Mouse (Mus musculus): ENCODE measurements around the gene Wdr25. TPM values are rescaled to one million over a fixed set of nuclear protein-coding genes. Genes with fewer than 3 reads are reported as not detected.
"Not testable (repeated sequence)": the region's sequence is repeated elsewhere in the genome, so short reads cannot be mapped to it uniquely, and the experiment has no call there.

Gene Wdr25
- 14.9 and 16.9 TPM in 2 replicates for total RNA-seq (2012; rRNA removed)

DNA sequence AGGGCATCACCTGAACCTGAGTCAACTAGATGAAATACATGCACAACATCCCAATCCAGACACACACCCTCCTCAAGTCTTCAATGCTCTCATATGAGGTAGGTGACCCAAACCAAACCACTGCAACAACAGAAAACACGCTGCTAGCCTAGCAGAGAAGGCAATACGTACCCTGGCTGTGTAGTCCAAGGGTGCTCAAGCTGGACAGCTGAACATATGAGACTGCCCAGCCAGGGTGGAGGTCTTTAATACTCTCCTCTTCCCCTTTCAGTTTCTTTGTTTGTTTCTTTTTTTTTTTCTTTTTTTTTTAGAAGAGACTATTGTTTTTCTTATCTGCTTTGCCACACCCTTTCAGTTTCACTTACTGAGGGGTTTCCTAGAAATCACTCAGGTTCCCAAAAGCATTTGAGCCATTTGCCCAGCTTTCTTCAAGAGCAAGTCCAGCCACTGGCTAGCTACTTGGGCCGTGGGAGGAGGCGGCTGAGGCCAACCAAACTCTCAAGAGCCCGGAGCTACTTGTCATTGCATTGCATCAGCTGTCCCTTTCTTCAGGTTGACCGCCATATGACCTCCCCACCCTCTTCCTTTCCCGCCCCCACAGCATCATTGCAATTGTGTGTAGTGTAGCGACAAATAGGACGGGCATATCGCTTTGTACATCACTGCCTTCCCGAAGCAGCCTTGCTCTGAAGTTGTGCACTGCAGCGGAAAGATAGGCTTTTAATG is at the start of gene Wdr25:
Gene Wdr25 (plus strand): TSS at position 643 of the 726 bp plus-strand sequence.
- peak within 1 kb of the TSS; percentile 91 to 93 for H3K4me3 ChIP-seq (ENCODE audit: insufficient read depth in 1 of 2, low read depth in 1 of 2, low read length in 2 of 2, poor library complexity in 1 of 2, severe bottlenecking in 1 of 2)
- H3K27ac ChIP-seq (ENCODE audit: insufficient read depth, low read depth, low read length, poor library complexity, severe bottlenecking) = no peak within 1 kb of the TSS
- peaks cover 8% of the 10 kb centered on the region; the same call in 1 of the 2 replicates for H3K36me3 ChIP-seq (ENCODE audit: control insufficient read depth, insufficient read depth, low read length, poor library complexity, severe bottlenecking)
- peaks cover 0 to 7% of the 10 kb centered on the region in 2 experiments; a peak in 2 of 4 replicates for H3K4me1 ChIP-seq (ENCODE audit: control insufficient read depth in 2 of 2, insufficient read depth in 2 of 2, low read length in 2 of 2, poor library complexity in 1 of 2)
- TF ChIP-seq MAFK (IDR thresholded peaks at IDR 0.05; ENCODE audit: insufficient read depth, low read depth, low read length) = no peak
- TF ChIP-seq ZC3H11A (IDR thresholded peaks at IDR 0.05; ENCODE audit: borderline replicate concordance, low read depth, low read length) = no peak
- no peak for TF ChIP-seq HCFC1 (IDR thresholded peaks at IDR 0.05; ENCODE audit: borderline replicate concordance, insufficient read depth, low read length)
- TF ChIP-seq CHD2 (IDR thresholded peaks at IDR 0.05; ENCODE audit: low read depth, low read length) = no peak
- no peak for TF ChIP-seq ZNF384 (IDR thresholded peaks at IDR 0.05; ENCODE audit: low read depth, low read length)
- no peak for DNase-seq (ENCODE audit: low read depth, low spot score)
- H3K9me3 ChIP-seq (ENCODE audit: control insufficient read depth, insufficient read depth, low read depth, low read length) = no peaks in the 10 kb centered on the region
- in situ Hi-C loops (cut with MboI; ENCODE audit: low sequenced_read_pairs in 2 of 2, unreplicated experiment in 2 of 2) = no loop called here
- peak within 1 kb of the TSS; percentile 91 for H3K9ac ChIP-seq (ENCODE audit: insufficient read depth, low read depth, low read length, poor library complexity, severe bottlenecking)

DNA sequence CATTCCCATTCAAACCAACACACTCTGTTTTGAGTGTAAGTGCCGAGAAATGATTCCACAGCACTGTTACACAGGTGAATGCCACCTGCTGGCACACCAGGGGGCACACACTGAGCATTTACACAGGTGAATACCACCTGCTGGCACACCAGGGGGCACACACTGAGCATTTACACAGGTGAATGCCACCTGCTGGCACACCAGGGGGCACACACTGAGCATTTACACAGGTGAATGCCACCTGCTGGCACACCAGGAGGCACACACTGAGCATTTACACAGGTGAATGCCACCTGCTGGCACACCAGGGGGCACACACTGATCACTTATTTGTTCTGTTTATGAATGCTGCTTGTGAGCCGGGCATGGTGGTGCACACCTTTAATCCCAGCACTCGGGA is 45.4 kb upstream of the Wdr25 start:
- in situ Hi-C loops (cut with MboI; ENCODE audit: low sequenced_read_pairs in 2 of 2, unreplicated experiment in 2 of 2); H3K4me3 ChIP-seq (ENCODE audit: insufficient read depth in 1 of 2, low read depth in 1 of 2, low read length in 2 of 2, poor library complexity in 1 of 2, severe bottlenecking in 1 of 2); H3K9me3 ChIP-seq (ENCODE audit: control insufficient read depth, insufficient read depth, low read depth, low read length); H3K27ac ChIP-seq (ENCODE audit: insufficient read depth, low read depth, low read length, poor library complexity, severe bottlenecking); H3K36me3 ChIP-seq (ENCODE audit: control insufficient read depth, insufficient read depth, low read length, poor library complexity, severe bottlenecking); H3K9ac ChIP-seq (ENCODE audit: insufficient read depth, low read depth, low read length, poor library complexity, severe bottlenecking); H3K4me1 ChIP-seq (ENCODE audit: control insufficient read depth in 2 of 2, insufficient read depth in 2 of 2, low read length in 2 of 2, poor library complexity in 1 of 2); DNase-seq (ENCODE audit: low read depth, low spot score): not testable (repeated sequence)

DNA sequence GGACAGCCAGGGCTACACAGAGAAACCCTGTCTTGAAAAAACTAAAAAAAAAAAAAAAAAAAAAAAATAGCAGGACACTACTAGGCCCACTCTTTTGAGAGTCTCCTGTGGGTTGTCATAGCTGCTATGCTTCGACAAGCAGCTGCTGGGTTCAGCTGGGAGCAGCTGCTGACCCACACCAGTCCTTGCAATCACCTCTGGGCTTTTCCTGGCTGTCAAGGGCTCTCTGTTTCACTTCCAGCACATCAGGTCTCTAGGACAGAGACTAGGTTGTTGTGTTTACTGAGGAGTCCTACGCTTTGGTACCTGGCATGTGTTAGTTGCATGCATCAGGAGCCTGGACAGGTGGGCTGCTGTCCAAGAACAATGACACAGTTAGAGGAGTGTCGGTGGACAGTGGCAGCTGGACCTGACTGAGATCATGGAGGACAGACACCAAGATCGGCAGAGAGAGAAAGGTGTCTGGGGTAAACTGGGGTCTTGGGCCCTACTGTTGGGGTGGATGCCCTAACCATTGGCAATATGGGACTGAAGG is 43.9 kb upstream of the Wdr25 start:
- no peak overlapping the region for H3K27ac ChIP-seq (ENCODE audit: insufficient read depth, low read depth, low read length, poor library complexity, severe bottlenecking)
- in situ Hi-C loops (cut with MboI; ENCODE audit: low sequenced_read_pairs in 2 of 2, unreplicated experiment in 2 of 2) = no loop called here
- H3K4me1 ChIP-seq (ENCODE audit: control insufficient read depth in 2 of 2, insufficient read depth in 2 of 2, low read length in 2 of 2, poor library complexity in 1 of 2) = peaks cover 0 to 2% of the 10 kb centered on the region in 2 experiments; a peak in 1 of 4 replicates
- no peak overlapping the region for H3K4me3 ChIP-seq (ENCODE audit: insufficient read depth in 1 of 2, low read depth in 1 of 2, low read length in 2 of 2, poor library complexity in 1 of 2, severe bottlenecking in 1 of 2)
- no peaks in the 10 kb centered on the region for H3K36me3 ChIP-seq (ENCODE audit: control insufficient read depth, insufficient read depth, low read length, poor library complexity, severe bottlenecking)
- no peaks in the 10 kb centered on the region for H3K9me3 ChIP-seq (ENCODE audit: control insufficient read depth, insufficient read depth, low read depth, low read length)
- no peak overlapping the region for H3K9ac ChIP-seq (ENCODE audit: insufficient read depth, low read depth, low read length, poor library complexity, severe bottlenecking)
- TF ChIP-seq CHD2 (IDR thresholded peaks at IDR 0.05; ENCODE audit: low read depth, low read length) (no peak), HCFC1 (IDR thresholded peaks at IDR 0.05; ENCODE audit: borderline replicate concordance, insufficient read depth, low read length) (no peak), MAFK (IDR thresholded peaks at IDR 0.05; ENCODE audit: insufficient read depth, low read depth, low read length) (no peak), ZC3H11A (IDR thresholded peaks at IDR 0.05; ENCODE audit: borderline replicate concordance, low read depth, low read length) (no peak), ZNF384 (IDR thresholded peaks at IDR 0.05; ENCODE audit: low read depth, low read length) (no peak)
- DNase-seq (ENCODE audit: low read depth, low spot score) = no peak

GRCm38 (mm10) chr12:108850129-108850528 is 43.3 kb upstream of the Wdr25 start:
- Histone ChIP-seq H3K9ac (ENCODE audit: insufficient read depth, low read depth, low read length, poor library complexity, severe bottlenecking) (no peak overlapping the region), H3K36me3 (ENCODE audit: control insufficient read depth, insufficient read depth, low read length, poor library complexity, severe bottlenecking) (no peaks in the 10 kb centered on the region), H3K27ac (ENCODE audit: insufficient read depth, low read depth, low read length, poor library complexity, severe bottlenecking) (no peak overlapping the region), H3K4me1 (ENCODE audit: control insufficient read depth in 2 of 2, insufficient read depth in 2 of 2, low read length in 2 of 2, poor library complexity in 1 of 2) (peaks cover 0 to 2% of the 10 kb centered on the region in 2 experiments; a peak in 1 of 4 replicates), H3K4me3 (ENCODE audit: insufficient read depth in 1 of 2, low read depth in 1 of 2, low read length in 2 of 2, poor library complexity in 1 of 2, severe bottlenecking in 1 of 2) (no peak overlapping the region), H3K9me3 (ENCODE audit: control insufficient read depth, insufficient read depth, low read depth, low read length) (no peaks in the 10 kb centered on the region)
- in situ Hi-C loops (cut with MboI; ENCODE audit: low sequenced_read_pairs in 2 of 2, unreplicated experiment in 2 of 2) = no loop called here
- no peak for TF ChIP-seq ZC3H11A (IDR thresholded peaks at IDR 0.05; ENCODE audit: borderline replicate concordance, low read depth, low read length)
- no peak for TF ChIP-seq HCFC1 (IDR thresholded peaks at IDR 0.05; ENCODE audit: borderline replicate concordance, insufficient read depth, low read length)
- TF ChIP-seq ZNF384 (IDR thresholded peaks at IDR 0.05; ENCODE audit: low read depth, low read length) = no peak
- TF ChIP-seq MAFK (IDR thresholded peaks at IDR 0.05; ENCODE audit: insufficient read depth, low read depth, low read length) = no peak
- DNase-seq (ENCODE audit: low read depth, low spot score) = no peak
